In genomic region chr2:25496462-25496861, GRCm38 (mm10) we compare ENCODE assay signal across 10 mouse cellular contexts. TPM values are rescaled to one million over a fixed set of nuclear protein-coding genes. Genes with fewer than 3 reads are reported as not detected.
DNase-seq lines count a peak whose midpoint lies in the region; ATAC-seq and TF ChIP-seq lines count a peak whose summit lies in the region.
"Had no signal": no experiment of that assay in that cellular context is flagged by ENCODE, and none has a peak within 500 bp of the region (broad histone marks: within the 10 kb centered on the region; RNA-seq: fewer than 3 reads in every experiment).

No protein-coding gene starts in this region.

- no peaks in the 10 kb centered on the region for H3K27me3 ChIP-seq in lung, embryonic 14.5 days (ENCODE audit: insufficient read depth, low read length)
- H3K27me3 ChIP-seq in cerebellum, adult 2 months (ENCODE audit: control insufficient read depth, insufficient read depth, low read length), result no peaks in the 10 kb centered on the region
- H3K27me3 ChIP-seq: forebrain, embryonic 15.5 days had no signal

- H3K36me3 ChIP-seq in lung, embryonic 14.5 days (ENCODE audit: insufficient read depth), result no peaks in the 10 kb centered on the region
- H3K36me3 ChIP-seq: forebrain, embryonic 15.5 days had no signal

- 44% methylated on average over 4 of the region's 4 CpGs for WGBS in lung, embryonic 14.5 days
- WGBS in cerebellum, adult 2 months, result 48% methylated on average over 4 of the region's 4 CpGs

- H3K9ac ChIP-seq in lung, embryonic 14.5 days, result no peak overlapping the region
- H3K9ac ChIP-seq: forebrain, embryonic 15.5 days had no signal

- intact Hi-C loops in heart, postnatal 10 days (cut with DNase I), result loop anchor here (5.0 kb wide), 1 partner anchor 69 kb away; the partner anchor contains the start of gene Abca2

- H3K27ac ChIP-seq in lung, embryonic 14.5 days (ENCODE audit: low read depth), result no peak overlapping the region
- H3K27ac ChIP-seq in cerebellum, adult 2 months (ENCODE audit: insufficient read depth, low read length), result no peak overlapping the region
- H3K27ac ChIP-seq: forebrain, embryonic 15.5 days had no signal

- H3K4me2 ChIP-seq in lung, embryonic 14.5 days, result no peak overlapping the region
- H3K4me2 ChIP-seq: forebrain, embryonic 15.5 days had no signal

- 0 out of 2 replicates have a peak, but pooled peaks cover 3% of the 10 kb centered on the region for H3K4me1 ChIP-seq in lung, embryonic 14.5 days (ENCODE audit: insufficient read depth)
- peaks cover 22% of the 10 kb centered on the region for H3K4me1 ChIP-seq in cerebellum, adult 2 months (ENCODE audit: control insufficient read depth, insufficient read depth, low read length)

- H3K9me3 ChIP-seq in lung, embryonic 14.5 days (ENCODE audit: low read depth, low read length), result no peaks in the 10 kb centered on the region
- H3K9me3 ChIP-seq: forebrain, embryonic 15.5 days had no signal

- TF ChIP-seq CTCF in lung, embryonic 14.5 days (IDR thresholded peaks at IDR 0.05; ENCODE audit: low read depth), result peak; percentile 55
- TF ChIP-seq CTCF in cerebellum, adult 2 months (IDR thresholded peaks at IDR 0.05; ENCODE audit: borderline replicate concordance, insufficient read depth, low read depth, low read length), result peak; percentile 76

- TF ChIP-seq POLR2A in cerebellum, adult 2 months (IDR thresholded peaks at IDR 0.05; ENCODE audit: borderline replicate concordance, insufficient read depth, low read length), result no peak

- ATAC-seq in lung, embryonic 14.5 days (ENCODE audit: insufficient read depth), result no peak
- ATAC-seq: forebrain, embryonic 15.5 days had no signal

- DNase-seq in cerebellum, adult 11-12 months, result peak; percentile 71
- no peak for DNase-seq in cerebellum, postnatal 4 days (ENCODE audit: low spot score in 2 of 2)
- DNase-seq in lung, embryonic 14.5 days, result peak; percentile 41
- DNase-seq in lung, adult 18-20 months, result no peak
- DNase-seq in cerebellum, adult 2 months, result peak; percentile 63 to 75
- DNase-seq in mesoderm, embryonic 11.5 days (ENCODE audit: low read depth, low spot score), result peak; percentile 35
- no peak for DNase-seq in heart, postnatal 10 days
- DNase-seq in adrenal gland, adult 18-20 months (ENCODE audit: low spot score in 2 of 2), result no peak
- DNase-seq: layer of hippocampus, postnatal 36 days had no signal

- no peak overlapping the region for H3K4me3 ChIP-seq in lung, embryonic 14.5 days (ENCODE audit: low read depth, low read length)
- H3K4me3 ChIP-seq in cerebellum, adult 2 months (replicated peaks; ENCODE audit: insufficient read depth, low read depth, low read length), result no peak overlapping the region
- H3K4me3 ChIP-seq: forebrain, embryonic 15.5 days had no signal

RNA-seq across cellular contexts. Expression of gene Lcn12, which starts 2.8 kb away (rescaled TPM):
- polyA plus RNA-seq in lung, embryonic 14.5 days (2014; fragmentation: Nextera tagmentation; extraction: Ambion mirVana), result not detected in 2 replicates
- not detected in 2 replicates for polyA plus RNA-seq in cerebellum, adult 2 months (2012; rRNA removed)
- not detected for total RNA-seq in heart, postnatal 10 days (2021)
- not detected for total RNA-seq in adrenal gland, adult 18-20 months (2021)
- total RNA-seq: layer of hippocampus, postnatal 36 days had no signal
- polyA plus RNA-seq: forebrain, embryonic 15.5 days had no signal

RNA-seq across cellular contexts. Expression of gene Fbxw5, which starts 4.1 kb away (rescaled TPM):
- polyA plus RNA-seq in lung, embryonic 14.5 days (2014; fragmentation: Nextera tagmentation; extraction: Ambion mirVana), result 75.8 and 77.7 TPM in 2 replicates
- 54.7 and 59.4 TPM in 2 replicates for polyA plus RNA-seq in cerebellum, adult 2 months (2012; rRNA removed)
- total RNA-seq in heart, postnatal 10 days (2021), result 10 to 100 TPM; 93.1 to 93.4 TPM
- 10 to 100 TPM; 92.1 to 94.5 TPM for total RNA-seq in adrenal gland, adult 18-20 months (2021)

RNA-seq across cellular contexts. Expression of gene C8g, which starts 5.1 kb away (rescaled TPM):
- 3.9 and 5.5 TPM in 2 replicates for polyA plus RNA-seq in lung, embryonic 14.5 days (2014; fragmentation: Nextera tagmentation; extraction: Ambion mirVana)
- polyA plus RNA-seq in cerebellum, adult 2 months (2012; rRNA removed), result 3.6 and 4.2 TPM in 2 replicates
- total RNA-seq in heart, postnatal 10 days (2021), result under 1 TPM; 0.52 to 0.53 TPM
- 1 to 10 TPM; 2.2 to 3.5 TPM for total RNA-seq in adrenal gland, adult 18-20 months (2021)

RNA-seq across cellular contexts. Expression of gene Ptgds, which starts 26.6 kb away (rescaled TPM):
- polyA plus RNA-seq in lung, embryonic 14.5 days (2014; fragmentation: Nextera tagmentation; extraction: Ambion mirVana), result 3.3 and 3.4 TPM in 2 replicates
- 2,130 and 2,485 TPM in 2 replicates for polyA plus RNA-seq in cerebellum, adult 2 months (2012; rRNA removed)
- total RNA-seq in heart, postnatal 10 days (2021), result 100 to 1,000 TPM in 1 of 2 experiments, 10 to 100 TPM in 1; 75.1 to 110 TPM
- total RNA-seq in adrenal gland, adult 18-20 months (2021), result 1 to 10 TPM; 1.1 to 3.1 TPM

RNA-seq across cellular contexts. Expression of gene Paxx, which starts 35.6 kb away (rescaled TPM):
- 15.8 and 23.5 TPM in 2 replicates for polyA plus RNA-seq in lung, embryonic 14.5 days (2014; fragmentation: Nextera tagmentation; extraction: Ambion mirVana)
- 196 and 230 TPM in 2 replicates for polyA plus RNA-seq in cerebellum, adult 2 months (2012; rRNA removed)
- total RNA-seq in heart, postnatal 10 days (2021), result 10 to 100 TPM; 33.3 to 39.5 TPM
- total RNA-seq in adrenal gland, adult 18-20 months (2021), result 10 to 100 TPM; 38.6 to 54.5 TPM

Comparison
In these comparisons a context has a peak if more than half of its experiments do, and no peak if none do; other contexts are left out.
1. DNase-seq: peak in cerebellum, adult 11-12 months (single experiment), lung, embryonic 14.5 days (single experiment), cerebellum, adult 2 months (2 of 2) and mesoderm, embryonic 11.5 days (single experiment); none in cerebellum, postnatal 4 days (0 of 2), lung, adult 18-20 months (0 of 2), heart, postnatal 10 days (0 of 2) and adrenal gland, adult 18-20 months (0 of 2).